Mouse (Mus musculus) liver, adult 2 months (tissue): ENCODE results near the gene Il34. TPM values are rescaled to one million over a fixed set of nuclear protein-coding genes. Genes with fewer than 3 reads are reported as not detected.

ENCODE experiments used
- DNase-seq: peaks from one replicate; pipeline ENCODE4 v3.0.0-alpha.2; 2011; ENCODE audit warnings: low read depth, low spot score; ENCODE audit errors: extremely low read depth
- H3K27ac ChIP-seq: fragments of 200-500 bp; replicated peaks from 2 replicates; pipeline ENCODE4 v1.5.1; 2012; ENCODE audit warnings: low read depth, mild to moderate bottlenecking, control low read depth, inconsistent platforms, low read length; ENCODE audit not compliant: insufficient read depth
- H3K27me3 ChIP-seq: fragments of 200-500 bp; 2 replicates; pipeline ENCODE4 v1.6.1; 2012; ENCODE audit warnings: mild to moderate bottlenecking, moderate library complexity, low read length, inconsistent platforms; ENCODE audit not compliant: control insufficient read depth, insufficient read depth
- H3K36me3 ChIP-seq: fragments of 200-500 bp; 2 replicates; pipeline ENCODE4 v1.6.1; 2012; ENCODE audit warnings: low read length, inconsistent platforms; ENCODE audit not compliant: control insufficient read depth, insufficient read depth
- H3K4me1 ChIP-seq: fragments of 200-500 bp; 2 replicates; pipeline ENCODE4 v1.6.1; 2011; ENCODE audit warnings: low read length; ENCODE audit not compliant: control insufficient read depth, insufficient read depth
- H3K4me3 ChIP-seq: fragments of 200-500 bp; 2 replicates; pipeline ENCODE4 v1.5.1; 2011; ENCODE audit warnings: low read depth, mild to moderate bottlenecking, control low read depth, low read length, moderate library complexity; ENCODE audit not compliant: insufficient read depth
- H3K79me2 ChIP-seq: fragments of 200-500 bp; 2 replicates; pipeline ENCODE4 v1.6.1; 2012; ENCODE audit warnings: inconsistent platforms, mild to moderate bottlenecking, low read length, moderate library complexity; ENCODE audit not compliant: control insufficient read depth, insufficient read depth
- H3K9ac ChIP-seq: fragments of 200-500 bp; 2 replicates; pipeline ENCODE4 v1.6.1; 2012; ENCODE audit warnings: low read depth, mild to moderate bottlenecking, control low read depth, inconsistent platforms, low read length
- CTCF ChIP-seq: fragments of 200-500 bp; IDR thresholded peaks from 2 replicates; pipeline ENCODE4 v1.5.1; 2011; ENCODE audit warnings: low read depth, low read length, control low read depth
- POLR2A ChIP-seq: fragments of 200-500 bp; IDR thresholded peaks from 2 replicates; pipeline ENCODE4 v1.6.1; 2011; ENCODE audit warnings: low read length, control low read depth; ENCODE audit not compliant: insufficient read depth; ENCODE audit errors: extremely low read depth
- WGBS: fragments of 180-500 bp; shearing (Covaris S2); methylation state at CpG from one replicate; pipeline ENCODE4 v1.1.7; 2018; 5-methylcytosine and 5-hydroxymethylcytosine counted together
- polyA plus RNA-seq: library from polyadenylated mRNA; depleted of rRNA; stranded (reverse); fragments of >200 nt; gene quantifications from 2 replicates; pipeline ENCODE4 v1.2.3, GENCODE M21; 2012; rRNA removed
- total RNA-seq: library from RNA; depleted of rRNA; stranded (reverse); fragments of >200 nt; gene quantifications from 2 replicates; pipeline ENCODE4 v1.2.3, GENCODE M21; 2014; rRNA removed

The Il34 gene
- 2.4 and 4.8 TPM in 2 replicates for total RNA-seq
- 5.6 and 7.3 TPM in 2 replicates for polyA plus RNA-seq

DNA sequence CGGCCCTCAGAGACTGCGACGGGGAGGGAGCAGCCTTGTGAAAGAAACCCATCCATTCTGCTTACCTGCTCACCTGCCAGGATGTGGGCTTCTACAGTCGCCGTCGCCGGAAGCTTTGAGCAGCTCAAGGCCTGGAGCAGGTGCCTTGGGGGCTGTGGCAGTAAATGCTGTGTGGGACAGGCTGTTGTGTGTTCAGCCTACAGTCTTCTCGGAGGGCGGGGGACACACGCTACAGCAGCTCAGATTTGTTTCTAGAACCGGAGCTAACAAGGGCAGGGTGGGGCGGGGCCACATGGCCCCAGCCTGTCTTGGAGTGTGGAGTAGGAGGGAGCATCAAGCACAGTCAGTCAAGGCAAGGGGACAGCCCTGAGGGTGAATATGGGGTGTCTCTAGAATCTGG, at the start of gene Il34:
TSS of gene Il34 (minus strand) at position 256 of the 400 bp plus-strand sequence.
- H3K36me3 ChIP-seq, result peaks cover 14% of the 10 kb centered on the region
- H3K4me3 ChIP-seq, result peak within 1 kb of the TSS; percentile 51
- no peaks in the 10 kb centered on the region for H3K4me1 ChIP-seq
- TF ChIP-seq POLR2A, result no peak
- TF ChIP-seq CTCF, result no peak
- 56% methylated on average over 12 of the region's 12 CpGs for WGBS
- 0 out of 2 replicates have a peak within 1 kb of the TSS, but pooled peaks have one; percentile 15 for H3K9ac ChIP-seq
- DNase-seq, result no peak
- H3K27ac ChIP-seq, result no peak within 1 kb of the TSS
- no peaks in the 10 kb centered on the region for H3K27me3 ChIP-seq
- H3K79me2 ChIP-seq, result no peaks in the 10 kb centered on the region

DNA sequence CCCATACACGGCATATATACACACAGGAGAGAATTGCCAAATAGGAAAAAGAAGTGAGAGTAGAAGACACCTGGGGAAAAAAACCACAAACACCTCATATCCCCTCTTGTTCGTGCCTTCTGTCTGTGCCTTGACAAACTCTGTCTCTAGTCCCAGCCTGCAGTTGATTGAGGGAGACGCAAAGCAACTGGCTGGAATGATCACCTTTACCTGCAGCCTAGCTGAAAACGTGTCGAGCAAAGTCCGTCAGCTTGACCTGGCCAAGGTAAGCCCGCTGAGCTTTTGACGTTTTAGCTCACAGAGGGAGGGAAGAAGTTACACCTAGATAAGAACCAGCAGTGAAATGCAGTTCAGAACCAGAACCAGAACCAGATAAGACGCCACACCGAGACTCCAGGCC, 45.5 kb upstream of the Il34 start:
- 47% methylated on average over 10 of the region's 10 CpGs for WGBS
- peak; percentile 61 for DNase-seq
- Histone ChIP-seq H3K27me3 (no peaks in the 10 kb centered on the region), H3K4me1 (peaks cover 8% of the 10 kb centered on the region), H3K36me3 (peaks cover 55% of the 10 kb centered on the region), H3K9ac (no peak overlapping the region), H3K27ac (peak overlapping the region; percentile 62), H3K79me2 (peaks cover 3% of the 10 kb centered on the region; the same call in 1 of the 2 replicates), H3K4me3 (no peak overlapping the region)
- no peak for TF ChIP-seq CTCF

DNA sequence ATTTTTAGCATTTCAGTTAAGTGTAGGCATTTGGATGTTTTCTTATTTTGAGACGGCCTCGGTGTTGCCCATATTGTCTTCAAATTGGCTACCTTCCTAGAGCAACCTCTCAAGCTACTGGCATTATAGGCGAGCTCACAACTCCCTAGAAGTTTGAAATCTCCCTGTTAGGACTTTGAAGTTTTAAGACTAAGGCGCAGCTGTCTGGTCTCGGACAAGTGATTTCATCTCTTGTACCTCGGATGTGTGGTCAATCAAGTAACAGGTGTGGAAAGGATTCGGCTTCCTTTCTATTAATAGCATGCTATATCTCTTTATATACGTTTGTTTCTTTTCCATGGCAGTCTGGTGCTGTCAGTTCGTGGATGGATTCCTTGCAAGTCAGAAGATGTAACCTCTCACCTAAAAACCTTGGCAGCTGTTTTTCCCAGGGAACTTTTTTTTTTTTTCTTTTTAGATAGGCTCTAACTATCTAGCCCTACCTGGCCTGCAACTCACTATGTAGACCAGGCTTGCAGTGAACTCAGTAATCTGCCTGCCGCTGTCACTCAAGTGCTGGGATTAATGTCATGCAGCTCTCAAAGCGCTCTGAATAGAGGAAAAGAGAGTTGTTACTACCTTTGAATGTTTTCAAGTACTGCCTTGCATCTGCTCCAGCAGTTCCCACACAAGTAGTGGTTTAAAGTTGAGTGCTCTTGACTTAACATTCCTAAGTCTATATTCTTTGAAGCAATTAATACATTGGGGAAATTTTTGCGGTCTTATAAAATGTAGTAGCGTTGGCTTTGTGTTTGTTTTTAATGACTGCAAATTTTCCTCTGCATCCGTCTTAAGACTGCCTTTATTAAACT, 42.1 kb upstream of the Il34 start:
- WGBS, result 34% methylated on average over 14 of the region's 14 CpGs
- Histone ChIP-seq H3K79me2 (peaks cover 14% of the 10 kb centered on the region; the same call in 1 of the 2 replicates), H3K4me3 (peak overlapping the region; percentile 89), H3K27ac (peak overlapping the region; percentile 40; the same call in 1 of the 2 replicates), H3K9ac (peak overlapping the region; percentile 64), H3K27me3 (no peaks in the 10 kb centered on the region), H3K36me3 (peaks cover 42% of the 10 kb centered on the region), H3K4me1 (peaks cover 12% of the 10 kb centered on the region)
- TF ChIP-seq POLR2A, result no peak
- no peak for TF ChIP-seq CTCF
- DNase-seq, result peak; percentile 62

DNA sequence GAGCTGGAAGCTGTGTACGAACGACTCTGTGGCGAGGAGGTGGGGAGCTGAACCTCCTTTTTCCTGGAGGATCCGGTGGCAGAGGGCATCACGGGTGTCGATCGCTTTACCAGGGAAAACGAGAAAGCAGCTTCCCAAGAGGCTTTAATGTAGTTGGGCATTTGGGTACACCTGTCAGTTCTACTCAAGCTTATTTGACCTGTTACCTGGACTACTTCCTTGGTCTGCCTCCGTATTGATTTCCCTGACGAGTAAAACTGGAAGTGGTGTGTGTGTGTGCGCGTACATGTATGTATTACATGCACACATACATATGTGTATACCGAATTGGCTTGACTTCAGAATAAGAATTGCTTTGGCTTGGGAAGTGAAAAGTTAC, 41.4 kb upstream of the Il34 start:
- peak; percentile 74 for DNase-seq
- H3K4me1 ChIP-seq, result peaks cover 12% of the 10 kb centered on the region
- H3K79me2 ChIP-seq, result peaks cover 14% of the 10 kb centered on the region; the same call in 1 of the 2 replicates
- WGBS, result under 1% methylated on average over 13 of the region's 13 CpGs
- peak overlapping the region; percentile 87 for H3K9ac ChIP-seq
- peak overlapping the region; percentile 89 for H3K4me3 ChIP-seq
- peak overlapping the region; percentile 93 for H3K27ac ChIP-seq
- no peaks in the 10 kb centered on the region for H3K27me3 ChIP-seq
- H3K36me3 ChIP-seq, result peaks cover 42% of the 10 kb centered on the region
- TF ChIP-seq CTCF, result no peak

DNA sequence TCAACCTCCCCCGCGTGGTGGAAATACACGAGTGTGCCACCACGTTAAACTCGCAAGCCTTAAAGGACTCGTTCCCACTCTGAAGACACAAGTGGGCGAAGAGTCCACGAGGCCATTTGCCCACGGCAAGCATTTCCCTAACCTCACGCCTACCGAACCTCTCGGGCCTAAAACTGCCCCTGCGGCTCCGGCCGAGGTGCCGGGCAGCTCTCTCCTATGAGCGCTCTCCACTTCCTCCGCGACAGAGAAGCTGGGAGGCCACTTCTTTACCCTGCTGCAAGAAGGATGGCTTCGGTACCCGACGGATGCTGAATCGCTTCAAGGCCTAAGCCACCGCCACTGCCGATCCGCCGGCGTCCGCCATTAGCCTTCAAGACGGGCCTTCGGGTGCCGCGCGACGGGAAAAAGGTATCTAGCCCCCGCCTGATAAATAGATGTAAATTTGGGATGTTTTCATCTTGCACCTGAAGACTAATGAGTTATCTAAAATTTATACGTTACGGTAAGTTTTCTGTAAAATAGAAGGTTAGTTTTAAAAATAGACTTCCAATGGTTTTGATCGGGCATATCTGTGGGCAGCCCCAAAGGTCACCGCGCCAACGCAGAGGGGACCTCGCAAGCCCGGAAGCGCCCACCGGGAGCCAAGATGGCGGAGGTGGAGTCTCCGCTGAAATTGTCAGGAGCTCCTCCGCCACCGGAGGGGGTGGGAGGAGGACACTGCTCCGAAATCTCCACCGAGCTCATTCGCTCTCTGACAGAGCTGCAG, 40.9 kb upstream of the Il34 start, which contains the start of the genes Cog4 and Sf3b3:
TSS of gene Cog4 (plus strand) at position 196 of the 766 bp plus-strand sequence.
TSS of gene Sf3b3 (minus strand) at position 383 of the 766 bp plus-strand sequence.
- Histone ChIP-seq H3K79me2 (peaks cover 14% of the 10 kb centered on the region; the same call in 1 of the 2 replicates), H3K36me3 (peaks cover 43% of the 10 kb centered on the region), H3K9ac (peak within 1 kb of the TSS; percentile 91), H3K27me3 (no peaks in the 10 kb centered on the region), H3K4me1 (peaks cover 12% of the 10 kb centered on the region), H3K4me3 (peak within 1 kb of the TSS; percentile 89), H3K27ac (peak within 1 kb of the TSS; percentile 93)
- peak; percentile 76 for DNase-seq
- WGBS, result under 1% methylated on average over 53 of the region's 53 CpGs
- peak; percentile 78 for TF ChIP-seq POLR2A
- TF ChIP-seq CTCF, result no peak
